Comparison of ENCODE assay signal across 9 mouse cellular contexts in the genomic region with DNA sequence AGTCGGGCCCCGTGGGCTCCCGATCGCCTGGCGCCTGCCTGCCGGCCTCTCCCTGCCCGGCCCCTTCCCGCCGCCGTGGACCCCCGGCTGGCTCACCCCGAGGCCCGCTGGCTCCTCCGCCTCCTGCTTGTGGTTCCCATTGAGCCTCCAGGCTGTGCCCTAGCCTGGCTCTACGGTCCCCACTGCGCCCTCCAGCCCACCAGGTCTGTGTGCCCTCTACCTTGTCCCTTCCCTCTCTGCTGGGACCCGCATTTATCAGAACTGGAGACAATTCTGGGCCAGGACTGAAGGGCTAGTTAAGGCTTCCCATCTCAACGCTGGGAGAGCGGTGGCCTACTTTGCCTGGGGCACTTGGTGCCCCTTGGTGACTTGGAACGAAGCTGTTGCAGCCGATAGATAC. TPM values are rescaled to one million over a fixed set of nuclear protein-coding genes. Genes with fewer than 3 reads are reported as not detected.
DNase-seq lines count a peak whose midpoint lies in the region; ATAC-seq lines count a peak whose summit lies in the region.
"Had no signal": no experiment of that assay in that cellular context is flagged by ENCODE, and none has a peak within 500 bp of the region (broad histone marks: within the 10 kb centered on the region; RNA-seq: fewer than 3 reads in every experiment).

No protein-coding gene starts in this region.

- WGBS in heart, embryonic 12.5 days, result under 1% methylated on average over 20 of the region's 21 CpGs
- WGBS in embryonic facial prominence, embryonic 10.5 days, result under 1% methylated on average over 21 of the region's 21 CpGs
- WGBS in intestine, embryonic 14.5 days, result under 1% methylated on average over 18 of the region's 21 CpGs

- H3K36me3 ChIP-seq in heart, embryonic 12.5 days, result no peaks in the 10 kb centered on the region
- no peaks in the 10 kb centered on the region for H3K36me3 ChIP-seq in embryonic facial prominence, embryonic 10.5 days (replicated peaks)
- no peaks in the 10 kb centered on the region for H3K36me3 ChIP-seq in intestine, embryonic 14.5 days (ENCODE audit: control insufficient read depth, insufficient read depth, low read length)

- peak overlapping the region; percentile 51 for H3K9ac ChIP-seq in heart, embryonic 12.5 days
- H3K9ac ChIP-seq in intestine, embryonic 14.5 days (ENCODE audit: low read length), result no peak overlapping the region

- H3K27me3 ChIP-seq in heart, embryonic 12.5 days (replicated peaks), result peaks cover 73% of the 10 kb centered on the region
- H3K27me3 ChIP-seq in embryonic facial prominence, embryonic 10.5 days (replicated peaks; ENCODE audit: low read depth, poor library complexity, severe bottlenecking), result peaks cover 100% of the 10 kb centered on the region
- H3K27me3 ChIP-seq in intestine, embryonic 14.5 days (replicated peaks; ENCODE audit: control insufficient read depth, insufficient read depth, low read length), result peaks cover 98% of the 10 kb centered on the region

- no peak for ATAC-seq in heart, embryonic 12.5 days (ENCODE audit: insufficient number of reproducible peaks, low FRiP score)
- peak; percentile 53; the same call in 1 of the 2 replicates for ATAC-seq in intestine, embryonic 14.5 days (replicated peaks; ENCODE audit: low FRiP score, low TSS enrichment, low read depth)

- peak overlapping the region; percentile 87 for H3K4me2 ChIP-seq in heart, embryonic 12.5 days
- peak overlapping the region; percentile 62 for H3K4me2 ChIP-seq in intestine, embryonic 14.5 days (ENCODE audit: low read length)

- no peak overlapping the region for H3K27ac ChIP-seq in heart, embryonic 12.5 days (ENCODE audit: poor library complexity, severe bottlenecking)
- H3K27ac ChIP-seq in embryonic facial prominence, embryonic 10.5 days (replicated peaks), result peak overlapping the region; percentile 96
- no peak overlapping the region for H3K27ac ChIP-seq in intestine, embryonic 14.5 days (ENCODE audit: low read depth)

- DNase-seq in heart, postnatal 4 days, result no peak
- peak; percentile 65 for DNase-seq in embryonic facial prominence, embryonic 10.5 days (ENCODE audit: low spot score)
- peak; percentile 71 for DNase-seq in intestine, embryonic 14.5 days (ENCODE audit: low spot score)
- DNase-seq in neural tube, embryonic 10.5 days (ENCODE audit: extremely low spot score, low spot score), result peak; percentile 78
- no peak for DNase-seq in frontal cortex, postnatal 14 days (ENCODE audit: low spot score in 2 of 2)
- DNase-seq in adipocyte (ENCODE audit: low spot score), result no peak
- no peak for DNase-seq in yolk sac, embryonic 10.5 days (ENCODE audit: low spot score)
- DNase-seq: cerebellum, adult 11 months had no signal

- H3K4me3 ChIP-seq in heart, embryonic 12.5 days, result peak overlapping the region; percentile 57
- H3K4me3 ChIP-seq in embryonic facial prominence, embryonic 10.5 days, result peak overlapping the region; percentile 74
- H3K4me3 ChIP-seq in intestine, embryonic 14.5 days (ENCODE audit: low read depth, low read length), result peak overlapping the region; percentile 36

- H3K4me1 ChIP-seq in heart, embryonic 12.5 days (replicated peaks), result peaks cover 32% of the 10 kb centered on the region
- peaks cover 28% of the 10 kb centered on the region for H3K4me1 ChIP-seq in embryonic facial prominence, embryonic 10.5 days
- H3K4me1 ChIP-seq in intestine, embryonic 14.5 days (replicated peaks; ENCODE audit: control insufficient read depth, insufficient read depth, low read length), result peaks cover 13% of the 10 kb centered on the region; the same call in 1 of the 2 replicates

- H3K9me3 ChIP-seq in heart, embryonic 12.5 days (replicated peaks), result no peaks in the 10 kb centered on the region
- no peaks in the 10 kb centered on the region for H3K9me3 ChIP-seq in embryonic facial prominence, embryonic 10.5 days
- no peaks in the 10 kb centered on the region for H3K9me3 ChIP-seq in intestine, embryonic 14.5 days (ENCODE audit: control insufficient read depth, low read length)

RNA-seq across cellular contexts. Expression of a gene that starts 0.8 kb away (rescaled TPM):
- 0.14 TPM in 1 of 2 replicates, not detected in the other for polyA plus RNA-seq in heart, embryonic 12.5 days (2016; fragmentation: Nextera tagmentation; extraction: Ambion mirVana)
- not detected for total RNA-seq in heart, postnatal 4 days (2021)
- 4.9 and 5.9 TPM in 2 replicates for polyA plus RNA-seq in embryonic facial prominence, embryonic 10.5 days (2016; fragmentation: Nextera tagmentation; extraction: Ambion mirVana)
- polyA plus RNA-seq in intestine, embryonic 14.5 days (2014; fragmentation: Nextera tagmentation; extraction: Ambion mirVana), result not detected in 2 replicates

RNA-seq across cellular contexts. Expression of a gene that starts 17.9 kb away (rescaled TPM):
- polyA plus RNA-seq in heart, embryonic 12.5 days (2016; fragmentation: Nextera tagmentation; extraction: Ambion mirVana), result 0.98 and 1.5 TPM in 2 replicates
- under 1 TPM; 0.43 to 0.50 TPM for total RNA-seq in heart, postnatal 4 days (2021)
- polyA plus RNA-seq in embryonic facial prominence, embryonic 10.5 days (2016; fragmentation: Nextera tagmentation; extraction: Ambion mirVana), result 75.5 and 92.2 TPM in 2 replicates
- polyA plus RNA-seq in intestine, embryonic 14.5 days (2014; fragmentation: Nextera tagmentation; extraction: Ambion mirVana), result 2.4 and 2.8 TPM in 2 replicates

Comparison
In these comparisons a context has a peak if more than half of its experiments do, and no peak if none do; other contexts are left out.
1. DNase-seq: peak in embryonic facial prominence, embryonic 10.5 days (single experiment), intestine, embryonic 14.5 days (single experiment) and neural tube, embryonic 10.5 days (single experiment); none in heart, postnatal 4 days (single experiment), frontal cortex, postnatal 14 days (0 of 2), adipocyte (single experiment) and yolk sac, embryonic 10.5 days (single experiment).
2. RNA of a gene that starts 17.9 kb away (polyA plus RNA-seq): 75.5 to 92.2 TPM in embryonic facial prominence, embryonic 10.5 days; 2.4 to 2.8 TPM in intestine, embryonic 14.5 days and 0.98 to 1.5 TPM in heart, embryonic 12.5 days; every median in the first group is over 10 times any median in the second.
3. Peak in every context shown above with its lines, with median percentiles within 50 percentile points of each other: H3K4me3 ChIP-seq.